Mouse (Mus musculus) yolk sac, embryonic 10.5 days (tissue): ENCODE results near the gene Insrr.
"Not testable (repeated sequence)": the region's sequence is repeated elsewhere in the genome, so short reads cannot be mapped to it uniquely, and the experiment has no call there.

Source experiments
- DNase-seq: peaks from one replicate; pipeline ENCODE4 v3.0.0-alpha.2; 2017; ENCODE audit warnings: low spot score

Gene Insrr

DNA sequence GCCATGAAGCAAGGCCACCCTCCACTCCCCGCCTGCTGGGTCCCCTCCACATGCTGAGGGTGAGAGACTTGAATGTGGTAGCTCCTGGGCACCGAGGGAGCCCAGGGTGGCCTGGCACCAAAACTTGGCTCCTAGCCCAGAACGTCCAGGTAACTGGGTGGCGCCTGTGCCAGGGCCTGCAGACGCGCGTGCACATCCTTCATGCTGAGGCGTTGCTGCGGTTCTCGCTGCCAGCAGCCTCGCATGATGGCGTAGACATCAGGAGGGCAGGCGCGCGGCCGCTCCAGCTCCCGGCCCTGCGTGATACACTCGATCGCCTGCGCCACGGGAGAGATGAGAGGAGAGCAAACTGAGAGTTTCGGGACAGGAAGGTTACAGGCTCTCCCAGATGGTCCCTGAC lies 18.5 kb upstream of the Insrr start:
- DNase-seq = no peak

DNA sequence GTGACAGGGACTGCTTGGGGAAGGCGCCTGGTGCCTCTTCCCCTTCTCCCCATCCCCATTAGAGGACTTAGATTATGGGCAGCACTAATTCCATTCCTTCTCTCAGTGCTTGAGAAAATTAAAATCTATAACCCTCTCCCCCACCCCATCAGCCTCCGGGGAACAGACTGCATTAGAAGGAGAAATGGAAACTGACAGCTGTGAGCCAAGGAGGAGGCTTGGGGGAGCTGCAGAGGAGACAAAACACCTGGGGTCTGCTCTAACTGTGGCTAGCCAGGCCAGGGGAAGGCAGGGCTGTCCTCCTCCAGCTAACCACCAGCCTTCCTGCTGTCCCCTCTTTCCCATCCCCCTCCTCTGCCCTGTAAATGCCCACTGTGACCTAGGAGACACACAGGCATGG lies 17.7 kb upstream of the Insrr start:
- no peak for DNase-seq

DNA sequence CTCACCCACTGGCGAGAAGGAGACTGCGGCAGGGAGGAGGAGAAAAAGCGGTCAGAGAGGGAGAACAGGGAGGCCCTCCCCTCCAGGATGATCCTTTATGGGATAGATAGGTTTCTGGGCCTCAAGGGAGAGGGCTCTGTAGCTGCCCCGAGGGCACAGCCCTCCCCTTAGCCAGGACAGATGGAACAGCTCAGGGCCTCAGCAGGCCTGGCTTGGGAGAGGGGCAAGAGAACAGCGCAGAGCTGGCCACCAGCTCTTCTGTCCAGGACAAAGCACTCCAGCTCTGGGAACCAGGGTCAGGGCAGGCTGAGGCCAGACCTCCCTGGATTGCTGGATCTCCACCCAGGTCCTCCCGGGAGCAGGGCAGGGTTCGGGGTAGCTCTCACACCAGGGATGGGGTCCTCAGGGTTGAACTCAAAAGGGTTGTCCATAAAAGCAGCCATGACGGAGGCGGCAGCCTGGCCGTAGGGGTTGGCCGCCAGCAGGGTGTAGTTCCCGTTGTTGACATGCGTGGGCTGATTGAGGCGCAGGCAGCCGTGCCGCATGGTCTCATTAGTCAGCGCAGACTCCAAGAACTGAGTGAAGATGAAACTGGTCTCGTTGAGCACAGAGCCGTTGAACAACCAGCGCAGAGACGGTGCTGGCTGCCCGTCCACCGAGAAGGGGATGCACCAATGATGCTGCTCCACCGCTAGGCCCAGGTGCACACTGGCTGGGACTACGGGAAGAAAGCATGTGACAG lies 13.3 kb upstream of the Insrr start:
- no peak for DNase-seq

DNA sequence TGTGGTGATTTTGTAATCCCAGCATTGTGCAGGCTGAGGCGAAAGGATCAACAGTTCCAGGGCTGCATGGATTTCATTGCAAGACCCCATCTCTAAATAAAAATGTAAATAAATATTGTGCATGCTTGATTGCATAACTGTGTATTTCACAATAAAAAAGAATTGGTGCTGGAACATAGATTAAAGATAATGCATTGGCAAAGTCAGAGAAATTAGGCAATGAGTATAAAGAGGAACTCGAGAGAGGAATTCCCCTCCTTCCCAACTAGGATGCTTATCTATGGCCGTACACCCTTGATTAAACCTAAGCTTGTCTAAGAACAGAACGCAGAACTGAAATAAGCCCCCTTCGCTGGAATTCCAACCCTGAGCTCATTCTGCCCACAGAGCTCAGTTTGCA lies 11.6 kb upstream of the Insrr start:
- DNase-seq = no peak

DNA sequence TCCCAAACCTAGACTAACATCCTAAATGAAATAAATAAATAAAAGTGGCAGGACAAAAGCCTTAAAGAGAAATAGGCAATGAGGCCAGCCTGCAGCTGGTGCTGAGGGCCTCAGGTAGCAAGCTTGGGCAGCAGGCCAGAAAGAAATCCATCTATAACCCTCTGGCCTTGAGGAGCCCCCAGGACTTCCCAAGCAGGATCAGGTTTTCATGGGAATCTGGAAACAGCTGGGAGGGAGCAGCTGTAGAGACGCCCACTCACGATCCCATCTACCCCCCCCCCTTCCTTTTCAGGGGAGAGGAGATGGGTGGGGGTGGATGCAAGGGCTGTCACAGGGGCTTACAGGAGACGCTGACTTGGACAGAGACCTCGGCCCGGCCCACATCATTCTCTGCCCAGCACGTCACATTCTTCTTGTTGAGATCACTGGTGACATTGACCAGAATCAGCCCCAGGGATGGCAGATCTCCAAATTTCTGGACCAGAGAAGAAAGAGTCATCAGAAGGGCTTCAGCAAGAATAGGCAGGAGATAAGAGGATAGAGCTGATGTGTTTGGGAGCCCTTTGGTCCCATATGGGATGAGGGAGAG lies 11.0 kb upstream of the Insrr start:
- DNase-seq = no peak

DNA sequence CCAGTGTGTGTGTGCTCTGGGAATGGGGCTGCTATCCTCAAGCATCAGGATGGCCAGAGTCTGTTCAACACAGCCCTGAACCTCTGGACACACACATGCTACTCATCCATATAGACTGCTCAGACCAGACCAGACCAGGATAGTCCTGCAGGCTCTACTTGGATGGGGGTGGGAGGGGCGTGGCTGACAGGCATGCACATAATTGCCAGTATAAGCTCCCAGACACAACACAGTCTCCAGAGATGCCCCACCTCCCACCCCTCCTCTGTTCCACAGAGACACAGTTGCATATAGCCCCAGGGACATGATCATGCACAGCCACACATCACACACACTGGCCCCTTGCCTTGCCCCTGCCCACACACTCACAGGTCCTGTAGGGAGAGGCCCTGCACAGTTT lies 7.5 kb upstream of the Insrr start:
- no peak for DNase-seq

DNA sequence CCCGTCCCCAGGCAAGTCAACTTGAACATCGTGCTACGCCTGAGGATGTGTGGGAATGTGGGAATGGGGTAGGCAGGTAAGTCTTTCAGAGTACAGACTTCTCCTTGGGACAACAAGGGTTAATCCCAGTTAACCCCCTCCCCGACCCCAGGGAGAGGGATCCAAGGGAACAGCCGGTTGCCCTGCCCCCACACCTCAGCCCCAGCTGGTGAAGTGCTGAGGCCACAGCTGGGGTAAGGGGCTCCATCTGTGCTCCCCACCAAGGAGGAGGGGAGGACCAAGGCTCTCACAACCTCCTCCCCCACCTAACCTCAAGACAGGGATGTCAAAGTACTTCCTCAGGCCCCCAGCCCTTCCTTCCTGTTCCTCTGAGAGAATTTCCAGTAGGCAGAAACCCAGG lies 7.0 kb upstream of the Insrr start:
- no peak for DNase-seq

DNA sequence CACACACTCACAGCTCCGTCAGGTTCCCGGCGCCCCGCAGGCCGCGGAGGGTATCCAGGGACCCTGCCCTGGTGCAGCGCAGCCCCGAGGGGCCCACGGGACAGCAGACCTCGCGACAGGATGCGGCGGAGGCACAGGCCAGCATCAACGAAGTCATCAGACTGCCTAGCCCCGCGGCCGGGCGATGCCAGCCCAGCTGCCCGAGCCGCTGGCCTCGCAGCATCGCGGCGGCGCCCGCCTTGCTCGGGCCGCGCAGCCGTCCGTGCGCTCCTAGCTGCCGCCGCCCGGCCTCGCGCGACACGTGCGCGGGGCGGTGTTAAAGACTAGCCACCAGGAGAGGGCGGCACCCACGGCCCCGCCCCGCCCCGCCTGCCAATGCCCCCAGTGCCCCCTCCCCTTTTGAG lies 1.8 kb upstream of the Insrr start, which contains the start of gene Ntrk1:
Gene Ntrk1 (minus strand): TSS at position 241 of the 404 bp plus-strand sequence.
- no peak for DNase-seq

DNA sequence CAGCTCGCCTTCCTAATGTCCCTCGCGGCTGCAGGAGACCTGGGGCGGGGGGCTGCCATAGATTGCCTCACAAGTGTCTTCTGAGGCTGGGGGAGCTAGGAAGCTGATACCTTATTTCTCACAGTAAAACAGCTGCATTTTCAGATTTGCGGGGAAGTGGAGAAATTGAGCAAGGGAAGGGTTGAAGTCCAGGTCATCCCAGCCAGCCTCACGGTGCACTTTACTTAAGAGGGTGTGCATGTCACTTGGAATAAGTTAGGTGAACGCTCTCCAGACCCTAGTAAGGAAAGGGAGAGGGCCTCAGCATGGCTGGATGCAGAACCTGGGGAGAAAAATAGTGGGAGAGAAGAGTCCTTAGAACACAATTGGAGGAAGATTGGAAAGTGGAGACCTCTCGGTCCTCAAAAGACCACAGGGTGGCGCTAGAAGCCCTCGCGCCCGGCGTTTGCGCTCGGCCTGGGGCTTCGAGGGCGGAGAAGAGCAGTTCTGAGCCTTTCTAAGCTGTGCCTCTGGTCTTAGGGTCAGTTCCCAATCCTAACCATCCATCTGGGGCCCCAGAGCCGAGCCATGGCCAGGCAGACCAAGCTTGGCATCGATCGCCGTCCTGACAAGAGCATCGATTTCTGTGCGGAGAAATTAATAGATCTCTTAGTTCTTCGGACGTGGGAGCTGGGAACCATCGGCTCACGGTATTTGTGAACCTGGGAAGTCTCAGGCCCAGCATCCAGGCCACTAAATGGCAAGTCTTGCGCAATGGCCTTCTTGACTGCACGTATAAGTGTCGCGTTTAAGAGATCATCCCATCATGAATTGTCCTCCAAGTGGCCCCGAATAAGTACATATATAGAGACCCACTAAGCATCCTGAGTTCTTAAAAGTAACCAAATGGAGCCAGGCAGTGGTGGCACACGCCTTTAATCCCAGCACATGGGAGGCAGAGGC lies 1.1 kb upstream of the Insrr start:
- peak; percentile 17 for DNase-seq

DNA sequence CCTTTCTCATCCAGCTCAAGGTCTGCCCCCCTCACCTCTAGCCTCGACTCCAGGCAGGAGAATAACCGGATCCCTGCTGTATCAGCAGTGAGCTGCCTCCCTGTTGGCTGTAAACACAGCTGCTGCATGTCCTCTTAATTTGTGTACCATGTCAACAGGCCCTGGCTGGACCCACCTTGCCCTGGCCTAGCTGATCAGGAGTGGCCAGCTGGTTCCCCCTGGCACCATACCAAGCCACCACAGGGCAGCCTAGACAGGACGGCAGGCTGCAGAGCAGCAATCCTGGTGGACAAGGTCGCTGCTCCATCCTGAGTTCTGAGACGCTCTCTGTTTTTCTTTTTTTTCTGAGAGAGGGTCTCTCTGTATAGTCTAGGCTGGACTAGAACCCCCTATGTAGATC lies 4.9 kb downstream of the Insrr start:
- DNase-seq = no peak

DNA sequence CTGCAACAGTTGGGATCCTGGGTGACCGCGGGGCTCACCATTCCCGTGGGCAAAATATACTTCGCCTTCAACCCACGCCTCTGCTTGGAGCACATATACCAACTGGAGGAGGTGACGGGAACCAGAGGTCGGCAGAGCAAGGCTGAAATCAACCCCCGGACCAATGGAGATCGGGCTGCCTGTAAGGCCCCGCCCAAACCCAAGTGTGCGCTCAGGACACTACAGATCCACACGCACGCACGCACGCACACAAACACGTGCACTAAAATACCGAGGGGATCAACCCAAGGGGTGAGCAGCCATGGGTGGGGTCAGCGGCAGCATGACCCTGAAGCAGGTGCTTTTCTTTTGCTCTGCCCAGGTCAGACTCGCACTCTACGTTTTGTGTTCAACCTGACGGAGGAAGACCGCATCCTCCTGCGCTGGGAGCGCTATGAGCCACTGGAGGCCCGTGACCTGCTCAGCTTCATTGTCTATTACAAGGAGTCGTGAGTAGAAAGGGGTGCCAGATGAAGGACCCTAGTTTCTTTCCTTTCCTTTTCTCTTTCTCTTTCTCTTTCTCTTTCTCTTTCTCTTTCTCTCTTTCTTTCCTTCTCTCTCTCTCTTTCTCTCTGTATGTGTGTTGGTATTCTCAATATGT lies 7.4 kb downstream of the Insrr start:
- no peak for DNase-seq

DNA sequence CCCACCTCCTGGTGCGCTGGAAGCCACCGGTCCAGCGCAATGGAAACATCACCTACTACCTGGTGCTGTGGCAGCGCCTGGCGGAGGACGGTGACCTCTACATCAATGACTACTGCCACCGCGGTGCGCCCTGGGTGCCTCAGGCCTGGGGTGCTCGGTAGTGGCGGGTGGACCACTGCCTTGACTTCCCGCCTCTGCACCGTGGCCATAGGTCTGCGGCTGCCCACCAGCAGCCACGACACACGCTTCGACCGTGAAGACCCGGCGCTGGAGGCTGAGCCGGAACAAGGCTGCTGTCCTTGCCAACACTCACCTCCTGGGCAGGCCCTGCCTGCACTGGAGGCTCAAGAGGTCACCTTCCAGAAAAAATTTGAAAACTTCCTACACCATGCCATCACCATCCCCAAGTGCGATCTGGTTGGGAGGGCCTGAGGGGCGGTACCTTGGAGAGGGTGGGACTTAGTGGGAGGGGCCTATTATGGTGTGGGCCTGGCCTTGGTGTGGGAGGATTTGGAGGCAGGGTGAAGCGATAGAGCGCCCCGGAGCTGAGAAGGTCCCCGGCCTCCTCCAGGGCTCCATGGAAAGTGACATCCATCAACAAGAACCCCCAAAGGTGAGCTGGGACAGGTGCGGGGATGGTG lies 12.7 kb downstream of the Insrr start:
- DNase-seq = no peak

DNA sequence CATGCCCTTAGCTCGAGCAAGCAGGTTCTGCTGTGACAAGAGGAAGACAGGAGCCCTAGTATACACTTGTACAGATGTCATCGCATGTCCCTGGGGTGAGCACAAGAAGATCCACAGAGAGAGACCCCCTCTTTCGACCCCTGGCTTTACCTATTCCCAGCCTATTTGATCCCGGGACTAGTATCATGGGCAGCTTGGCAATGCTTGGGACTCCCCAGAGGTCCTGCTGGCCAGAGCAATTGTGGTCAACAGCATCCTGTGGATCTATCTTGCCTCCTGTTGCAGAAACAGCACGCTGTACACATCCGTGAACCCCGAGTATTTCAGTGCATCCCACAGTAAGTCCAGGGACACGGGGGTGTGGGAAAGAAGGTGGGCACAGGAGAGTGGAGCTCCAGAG lies 14.5 kb downstream of the Insrr start:
- DNase-seq = no peak

DNA sequence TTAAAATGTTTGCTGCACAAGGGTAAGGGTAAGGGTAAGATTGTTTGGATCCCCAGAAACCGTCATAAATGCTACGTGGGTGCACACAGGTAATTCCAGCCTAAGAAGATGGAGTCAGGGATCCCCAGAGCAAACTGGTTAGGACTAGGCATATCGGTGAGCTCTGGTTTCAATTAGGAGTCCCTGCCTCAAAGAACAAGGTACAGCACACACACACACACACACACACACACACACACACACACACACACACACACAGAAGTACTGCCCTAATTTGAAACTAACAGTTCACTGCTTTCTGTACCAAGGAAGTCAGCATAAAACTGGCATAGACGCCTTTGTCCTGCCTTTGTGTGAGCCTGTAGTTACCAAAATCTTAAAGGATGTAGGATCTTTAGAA lies 15.7 kb downstream of the Insrr start:
- no peak for DNase-seq

DNA sequence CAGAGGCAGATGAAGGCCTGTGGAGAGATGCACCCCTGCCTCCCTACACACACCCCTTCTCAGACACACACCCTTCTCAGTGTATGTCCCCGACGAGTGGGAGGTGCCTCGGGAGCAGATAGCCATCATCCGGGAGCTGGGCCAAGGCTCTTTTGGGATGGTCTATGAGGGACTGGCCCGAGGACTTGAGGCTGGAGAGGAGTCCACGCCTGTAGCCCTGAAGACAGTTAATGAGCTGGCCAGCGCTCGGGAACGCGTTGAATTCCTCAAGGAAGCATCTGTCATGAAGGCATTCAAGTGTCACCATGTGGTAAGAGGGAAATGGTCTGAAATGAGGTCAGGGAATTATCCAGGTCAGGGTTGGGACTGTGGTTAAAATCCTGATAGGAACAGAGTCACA lies 16.1 kb downstream of the Insrr start:
- no peak for DNase-seq

DNA sequence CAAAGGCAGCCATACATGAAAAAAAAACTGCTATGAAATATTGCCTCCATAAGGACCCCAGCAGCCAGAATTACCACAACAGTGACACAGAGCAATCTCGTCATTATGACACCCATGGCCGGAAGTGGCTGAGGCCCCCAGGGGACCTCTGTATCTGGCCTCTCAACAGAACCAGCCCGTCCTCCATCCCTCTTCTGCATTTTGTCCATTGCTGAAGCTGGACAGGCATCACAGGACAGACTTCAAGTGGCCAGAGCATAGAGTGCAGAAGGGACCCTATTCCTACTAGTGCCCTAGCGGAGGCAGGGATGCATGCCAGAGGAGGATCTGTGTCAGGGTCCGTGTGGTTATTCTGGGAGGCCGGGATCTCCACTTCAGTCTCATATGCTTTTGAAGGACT lies 19.4 kb downstream of the Insrr start:
- no peak for DNase-seq

DNA sequence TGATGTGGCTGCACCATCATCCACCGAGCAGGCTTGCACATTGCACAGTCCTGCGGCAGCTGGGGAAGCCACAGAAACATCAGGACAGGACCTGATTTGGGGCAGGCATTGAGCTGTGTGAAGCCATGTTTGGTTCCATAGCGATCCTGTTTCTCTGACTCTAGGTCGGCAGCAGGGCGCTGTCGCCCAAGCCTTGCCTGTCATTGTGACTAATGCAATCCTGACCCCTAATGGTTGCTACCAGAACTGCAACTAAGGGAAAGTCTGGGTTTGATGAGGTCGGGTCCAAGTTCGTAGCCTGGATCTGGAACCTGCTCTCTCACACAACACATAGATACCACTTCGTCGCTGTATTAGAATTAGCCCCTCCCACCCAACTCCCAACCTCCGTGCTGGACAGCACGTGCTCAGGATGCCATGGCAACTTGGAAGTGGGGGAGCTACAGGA lies 19.9 kb downstream of the Insrr start:
- peak; percentile 68 for DNase-seq

DNA sequence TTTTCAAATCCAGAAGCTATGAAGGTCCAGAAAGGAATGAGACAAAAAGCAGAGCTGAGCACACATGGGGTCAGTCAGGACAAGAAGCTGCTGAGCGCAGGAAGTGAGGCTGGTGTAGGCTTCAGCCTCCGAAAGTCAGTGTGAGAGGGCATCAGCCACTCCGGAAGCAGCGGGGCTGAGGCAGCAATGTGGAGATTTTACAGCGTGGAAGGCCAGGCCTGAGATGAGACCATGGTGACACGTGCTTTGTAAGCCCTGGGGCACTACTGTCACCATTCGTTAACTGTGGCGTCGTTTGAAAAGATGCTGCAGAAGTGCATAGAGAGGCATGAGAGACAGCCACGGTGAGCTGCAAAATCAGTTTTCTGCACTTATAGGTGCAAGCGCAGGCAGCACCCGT lies 21.5 kb downstream of the Insrr start:
- DNase-seq = no peak

DNA sequence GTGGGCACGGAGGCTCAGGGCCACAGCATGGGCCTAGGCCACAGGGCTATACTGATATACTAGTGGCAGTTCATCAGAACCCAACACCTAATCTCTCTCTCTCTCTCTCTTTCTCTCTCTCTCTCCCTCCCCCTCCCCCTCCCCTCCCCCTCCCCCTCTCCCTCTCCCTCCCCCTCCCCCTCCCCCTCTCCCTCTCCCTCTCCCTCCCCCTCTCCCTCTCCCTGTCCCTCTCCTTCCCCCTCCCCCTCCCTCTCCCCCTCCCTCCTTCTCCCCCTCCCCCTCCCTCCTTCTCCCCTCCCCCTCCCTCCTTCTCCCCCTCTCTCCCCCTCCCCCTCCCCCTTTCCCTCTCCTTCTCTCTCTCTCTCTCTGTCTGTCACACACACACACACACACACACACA lies 27.5 kb downstream of the Insrr start, which contains the start of gene Pear1:
Gene Pear1 (minus strand): TSS at position 101 of the 400 bp plus-strand sequence.
- not testable (repeated sequence) for DNase-seq

DNA sequence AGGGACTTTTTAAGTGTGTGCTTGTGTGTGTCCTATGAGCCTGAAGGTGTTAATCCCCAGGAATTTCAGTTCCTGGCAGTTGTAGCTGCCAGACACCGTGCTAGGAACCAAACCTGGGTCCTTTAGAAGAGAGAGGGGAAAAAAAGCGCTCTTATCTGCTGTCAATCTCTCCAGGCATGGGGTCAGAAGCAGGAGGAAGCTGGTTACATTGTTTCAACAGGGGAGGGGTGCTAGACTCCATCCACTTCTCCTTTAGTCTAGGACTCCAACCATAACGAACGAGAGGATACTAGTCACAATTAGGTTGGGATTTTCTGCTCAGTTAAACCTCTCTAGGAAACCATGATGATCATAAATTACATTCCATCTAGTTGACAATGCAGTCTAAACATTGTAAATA lies 31.7 kb downstream of the Insrr start:
- no peak for DNase-seq

DNA sequence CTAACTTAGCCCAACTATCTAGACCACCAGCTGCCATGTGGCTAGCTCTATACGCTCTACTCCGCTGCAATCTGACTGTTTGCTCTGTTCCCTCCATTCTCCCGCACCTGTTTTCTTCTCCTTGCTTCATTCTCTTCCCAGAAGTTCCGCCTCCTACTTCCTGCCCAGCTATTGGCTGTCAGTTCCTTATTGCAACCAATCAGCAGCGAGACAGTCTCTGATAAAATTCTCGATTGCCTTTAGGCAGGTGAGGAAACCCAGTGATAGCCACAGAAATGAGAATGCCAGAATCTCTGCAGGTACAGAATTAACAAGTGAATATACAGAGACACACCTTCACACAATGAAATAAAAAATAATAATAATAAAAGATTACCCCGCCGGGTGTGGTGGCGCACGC lies 32.3 kb downstream of the Insrr start:
- no peak for DNase-seq
